ENCODE assay signal across 8 mouse cellular contexts in the genomic region with DNA sequence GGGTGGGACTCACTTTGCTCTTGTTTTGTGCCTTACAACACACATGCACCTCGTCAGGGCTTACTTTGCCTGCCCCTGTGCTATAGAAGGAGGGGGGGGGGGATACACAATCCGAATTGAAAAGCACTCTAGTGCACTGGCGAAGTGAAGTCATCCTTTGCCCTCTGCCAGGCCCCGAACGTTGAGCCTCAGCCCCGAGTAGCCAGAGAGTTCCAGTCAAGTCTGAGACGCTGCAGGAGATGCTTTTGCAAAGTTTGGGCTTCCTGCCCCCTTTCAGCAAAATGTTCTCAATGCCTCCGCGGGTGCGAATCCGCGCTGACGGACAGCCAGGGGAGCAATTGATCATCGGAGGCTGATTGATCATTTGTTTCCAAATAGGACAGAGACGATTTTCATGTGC. TPM values are rescaled to one million over a fixed set of nuclear protein-coding genes. Genes with fewer than 3 reads are reported as not detected.
DNase-seq lines count a peak whose midpoint lies in the region; ATAC-seq and TF ChIP-seq lines count a peak whose summit lies in the region.

No protein-coding gene starts in this region.

- H3K4me2 ChIP-seq in hindbrain, embryonic 15.5 days = peak overlapping the region; percentile 96

- H3K36me3 ChIP-seq in testis, adult 2 months (ENCODE audit: control insufficient read depth, insufficient read depth, low read length) = no peaks in the 10 kb centered on the region
- H3K36me3 ChIP-seq in hindbrain, embryonic 15.5 days = no peaks in the 10 kb centered on the region

- no peak for ATAC-seq in cerebellum, adult (ENCODE audit: insufficient number of reproducible peaks, low FRiP score, low TSS enrichment)
- no peak for ATAC-seq in hindbrain, embryonic 15.5 days (ENCODE audit: low FRiP score, low read depth)

- WGBS in hindbrain, embryonic 15.5 days = under 1% methylated on average over 15 of the region's 15 CpGs

- DNase-seq in cerebellum, adult 9-11 months = peak; percentile 8
- no peak for DNase-seq in testis, postnatal 14 days (ENCODE audit: low spot score)
- DNase-seq in neural tube, embryonic 10.5 days (ENCODE audit: extremely low spot score, low spot score) = peak; percentile 67
- DNase-seq in ovary, postnatal 10 days (ENCODE audit: low spot score) = no peak
- DNase-seq in gastrocnemius, postnatal 4 days (ENCODE audit: low spot score in 2 of 2) = no peak

- peak overlapping the region; percentile 53 for H3K4me3 ChIP-seq in testis, adult 2 months (ENCODE audit: control insufficient read depth, low read depth, low read length)
- H3K4me3 ChIP-seq in hindbrain, embryonic 15.5 days = peak overlapping the region; percentile 79

- TF ChIP-seq CTCF in testis, adult 2 months (IDR thresholded peaks at IDR 0.05; ENCODE audit: control insufficient read depth, insufficient read depth, insufficient replicate concordance, low read depth, low read length) = no peak

- peaks cover 14% of the 10 kb centered on the region for H3K4me1 ChIP-seq in testis, adult 2 months (ENCODE audit: control insufficient read depth, insufficient read depth, low read length)
- H3K4me1 ChIP-seq in hindbrain, embryonic 15.5 days (replicated peaks) = peaks cover 45% of the 10 kb centered on the region

- peaks cover 12% of the 10 kb centered on the region for H3K27me3 ChIP-seq in testis, adult 2 months (ENCODE audit: control insufficient read depth, insufficient read depth, low read length)
- H3K27me3 ChIP-seq in hindbrain, embryonic 15.5 days = no peaks in the 10 kb centered on the region

- no peak overlapping the region for H3K27ac ChIP-seq in testis, adult 2 months (ENCODE audit: control insufficient read depth, insufficient read depth, low read depth, low read length)
- peak overlapping the region; percentile 89 for H3K27ac ChIP-seq in hindbrain, embryonic 15.5 days (replicated peaks)

- no peak for TF ChIP-seq POLR2A in testis, adult 2 months (IDR thresholded peaks at IDR 0.05; ENCODE audit: control insufficient read depth, low read depth, low read length)

- no peaks in the 10 kb centered on the region for H3K9me3 ChIP-seq in hindbrain, embryonic 15.5 days

- H3K9ac ChIP-seq in hindbrain, embryonic 15.5 days = peak overlapping the region; percentile 78

RNA-seq across cellular contexts. Expression of gene Npas3, which starts 0.3 kb away (rescaled TPM):
- polyA plus RNA-seq in testis, adult 2 months (2012; rRNA removed) = 0.91 and 0.96 TPM in 2 replicates
- 24.9 and 27.1 TPM in 2 replicates for polyA plus RNA-seq in hindbrain, embryonic 15.5 days (2015; fragmentation: Nextera tagmentation; extraction: Ambion mirVana)
- total RNA-seq in gastrocnemius, postnatal 4 days (2021) = 10 to 100 TPM in 1 of 2 experiments, 1 to 10 TPM in 1; 7.0 to 10.8 TPM

Comparison
In these comparisons a context has a peak if more than half of its experiments do, and no peak if none do; other contexts are left out.
1. DNase-seq: peak in cerebellum, adult 9-11 months (single experiment) and neural tube, embryonic 10.5 days (single experiment); none in testis, postnatal 14 days (single experiment), ovary, postnatal 10 days (single experiment) and gastrocnemius, postnatal 4 days (0 of 2).
2. RNA of gene Npas3, which starts 0.3 kb away (polyA plus RNA-seq): 24.9 to 27.1 TPM in hindbrain, embryonic 15.5 days; 0.91 to 0.96 TPM in testis, adult 2 months; every median in the first group is over 10 times any median in the second.